Mouse (Mus musculus) lung, postnatal 14 days (tissue): ENCODE data around the gene Sik3.
"Not testable (repeated sequence)": the region's sequence is repeated elsewhere in the genome, so short reads cannot be mapped to it uniquely, and the experiment has no call there.

Experiments used
- DNase-seq: peaks from one replicate; pipeline ENCODE4 v3.0.0; 2021

Sik3 gene

DNA sequence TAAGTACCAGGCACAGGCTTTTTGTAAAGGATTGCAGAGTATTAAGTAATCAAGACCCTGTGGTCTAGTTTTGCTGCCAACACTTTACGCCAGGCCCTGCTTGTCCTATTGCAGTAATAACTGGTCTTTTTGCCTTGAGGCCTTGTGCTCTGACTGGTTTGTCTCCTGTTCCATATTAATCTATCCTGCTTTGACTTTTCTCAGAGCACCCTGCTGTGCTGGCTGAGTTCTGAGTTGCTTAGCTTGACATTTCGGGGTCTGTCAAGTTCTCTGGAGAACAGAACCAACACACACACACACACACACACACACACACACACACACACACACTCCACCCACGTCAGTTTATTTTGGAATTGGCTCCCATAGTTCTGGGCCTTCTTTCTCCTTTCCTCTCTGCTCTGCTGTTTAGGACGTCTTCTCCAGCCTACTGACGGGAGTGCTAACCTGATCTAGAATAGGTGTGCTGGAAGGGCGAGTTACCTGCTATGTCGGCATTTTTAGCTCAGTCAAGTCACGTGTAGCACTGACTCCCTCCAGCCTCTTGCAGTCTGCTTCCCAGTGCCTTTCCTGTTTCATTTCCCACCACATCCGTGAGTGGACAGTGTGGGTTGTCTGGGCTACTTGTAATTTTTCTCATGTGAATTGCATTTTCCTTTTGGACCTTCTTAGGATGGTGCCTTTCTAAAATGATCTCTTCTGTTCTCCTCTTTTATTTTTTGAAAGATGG lies 49.2 kb downstream of the Sik3 start:
- peak; percentile 46 for DNase-seq

DNA sequence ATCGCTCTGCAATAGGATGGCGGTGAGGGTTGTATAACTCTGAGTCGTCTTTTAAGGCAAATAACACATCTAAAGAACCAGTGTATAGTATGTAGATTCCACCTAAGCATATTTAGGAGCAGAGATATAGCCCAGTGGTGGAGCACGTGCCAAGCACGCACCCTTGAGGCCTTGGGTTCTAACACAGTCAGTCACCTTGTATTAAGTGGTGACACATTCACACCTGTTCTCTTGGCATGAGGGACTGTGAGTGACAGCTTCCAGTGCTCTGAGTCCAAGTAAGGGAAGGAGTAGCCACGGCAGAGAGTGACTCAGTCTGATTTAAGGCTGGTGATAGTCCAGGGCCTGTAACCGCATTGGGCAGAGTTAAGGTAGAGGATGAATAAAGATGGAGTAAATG lies 51.7 kb downstream of the Sik3 start:
- no peak for DNase-seq

DNA sequence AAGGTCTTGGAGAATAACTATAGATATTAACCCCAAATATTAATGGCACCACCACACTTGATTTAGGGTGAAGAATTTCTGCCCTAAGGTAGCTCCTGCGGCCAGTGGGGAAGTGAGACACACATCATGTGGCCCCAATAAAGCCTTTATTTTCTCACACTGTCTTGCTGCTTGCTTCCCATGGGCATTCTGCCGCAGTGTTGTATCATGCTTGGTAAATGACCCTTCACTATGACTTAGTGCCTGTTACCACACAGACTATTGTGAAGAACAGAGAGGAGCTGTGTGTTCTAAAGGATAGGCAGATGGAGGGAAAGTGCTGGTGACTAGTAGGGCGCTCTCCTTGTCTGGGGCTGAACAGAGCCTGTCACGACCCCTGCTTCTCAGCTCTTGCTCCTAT lies 54.1 kb downstream of the Sik3 start:
- DNase-seq = no peak

DNA sequence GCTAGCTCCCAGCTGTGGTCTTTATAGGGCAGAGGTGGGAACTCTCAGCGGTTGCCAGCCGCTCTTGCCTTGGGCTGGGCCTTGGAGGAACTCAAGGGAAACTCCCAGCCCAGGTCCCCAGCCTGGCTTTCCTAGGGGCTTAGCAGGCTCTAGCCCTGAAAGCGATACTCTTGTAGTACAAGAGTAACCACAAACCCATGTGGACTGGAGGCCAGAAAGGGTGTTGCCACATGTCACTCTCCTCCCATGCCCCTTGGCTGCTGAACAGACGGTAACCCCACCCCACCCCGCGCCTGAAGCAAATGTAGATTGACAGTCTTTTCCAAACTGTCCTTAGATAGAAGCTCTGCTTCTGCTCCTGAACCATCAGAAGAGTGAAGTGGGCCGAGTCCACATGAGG lies 55.1 kb downstream of the Sik3 start:
- peak; percentile 23 for DNase-seq

DNA sequence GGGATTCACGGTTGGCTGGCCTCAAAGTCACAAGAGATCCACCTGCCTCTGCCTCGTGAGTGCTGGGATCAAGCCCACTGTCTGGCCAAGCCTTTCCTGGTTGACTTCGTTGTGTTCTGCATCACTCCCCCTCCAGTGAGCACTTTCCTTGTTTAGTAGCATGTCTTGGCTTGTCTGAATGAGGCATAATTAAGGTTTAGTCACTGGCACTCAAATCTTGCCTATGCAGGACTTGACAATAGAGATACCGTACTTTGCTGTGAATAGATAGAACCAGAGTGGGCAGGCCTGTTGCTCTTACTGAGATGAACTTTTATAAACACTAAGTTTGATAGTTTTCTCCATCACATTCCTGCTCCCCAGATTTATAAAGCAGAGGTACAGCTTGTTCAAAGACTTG lies 56.4 kb downstream of the Sik3 start:
- DNase-seq = no peak

DNA sequence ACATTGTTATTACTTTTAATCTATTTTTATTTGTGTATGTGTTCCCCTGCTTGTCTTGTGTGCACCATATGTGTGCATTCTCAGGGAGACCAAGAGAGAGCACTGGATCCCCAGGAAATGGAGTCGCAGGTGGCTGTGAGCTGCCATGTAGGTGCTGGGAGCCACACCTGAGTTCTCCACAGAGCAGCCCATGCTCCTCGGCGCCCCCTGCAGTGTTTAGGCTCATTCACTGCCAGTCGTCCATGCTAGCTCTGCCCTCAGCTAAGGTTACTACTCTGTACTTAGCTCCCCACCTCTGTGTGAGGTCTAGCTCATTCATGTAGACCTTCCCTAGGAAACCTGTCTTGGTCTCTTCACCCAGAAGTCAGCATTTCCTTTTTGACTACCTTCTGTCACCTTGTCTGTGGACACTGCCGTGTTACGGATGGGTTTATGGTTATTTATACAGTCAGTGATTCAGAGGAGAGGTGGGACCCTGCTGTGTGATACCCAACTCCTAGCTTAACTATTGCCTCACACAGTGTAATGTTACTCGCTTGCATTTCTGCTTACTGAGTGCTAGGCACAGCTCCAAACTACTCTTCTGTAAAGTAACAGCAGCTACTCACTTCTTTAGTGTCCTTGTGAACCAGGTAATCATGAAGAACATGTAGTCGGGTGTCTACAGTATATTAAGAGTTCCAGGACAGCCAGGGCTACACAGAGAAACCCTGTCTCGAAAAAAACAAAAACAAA lies 59.6 kb downstream of the Sik3 start:
- DNase-seq = peak; percentile 14

DNA sequence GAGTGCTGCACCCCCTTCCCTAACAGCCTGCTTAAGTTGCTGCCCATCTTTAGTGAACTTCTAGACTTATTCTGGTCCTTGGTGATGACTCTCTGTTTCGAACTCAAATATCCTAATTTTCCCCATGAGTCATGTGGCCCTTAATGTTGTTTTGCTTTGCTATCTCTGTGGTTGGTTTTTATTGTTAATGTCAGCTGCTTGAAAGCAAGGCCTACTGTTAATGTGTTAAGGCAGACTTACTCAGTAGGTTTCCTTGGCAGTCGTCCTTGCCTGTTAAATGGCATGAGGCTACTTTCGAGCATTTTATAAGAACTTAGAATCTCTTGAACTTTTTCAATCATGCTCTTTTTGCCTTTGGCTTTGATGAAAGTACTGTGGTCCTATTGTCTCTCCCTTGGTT lies 60.8 kb downstream of the Sik3 start:
- DNase-seq = no peak

DNA sequence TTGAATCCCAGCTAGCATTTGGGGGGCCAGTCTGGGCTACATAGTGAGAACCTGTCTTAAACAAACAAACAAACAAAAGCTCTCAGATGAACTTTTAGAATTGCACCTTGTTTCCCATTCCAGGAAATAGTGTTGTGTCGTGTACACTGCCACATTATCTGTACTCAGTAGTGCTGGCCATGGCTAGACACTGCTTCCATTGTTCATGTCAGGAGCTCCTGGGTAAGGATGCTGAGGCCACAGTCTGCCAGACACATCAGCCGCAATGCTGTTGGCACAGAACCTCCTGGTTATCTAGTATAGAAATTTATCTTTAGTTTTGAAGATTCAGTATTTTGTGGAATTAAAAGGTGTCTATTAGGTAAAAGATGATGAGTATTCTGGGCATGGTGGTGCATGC lies 63.0 kb downstream of the Sik3 start:
- DNase-seq = no peak

DNA sequence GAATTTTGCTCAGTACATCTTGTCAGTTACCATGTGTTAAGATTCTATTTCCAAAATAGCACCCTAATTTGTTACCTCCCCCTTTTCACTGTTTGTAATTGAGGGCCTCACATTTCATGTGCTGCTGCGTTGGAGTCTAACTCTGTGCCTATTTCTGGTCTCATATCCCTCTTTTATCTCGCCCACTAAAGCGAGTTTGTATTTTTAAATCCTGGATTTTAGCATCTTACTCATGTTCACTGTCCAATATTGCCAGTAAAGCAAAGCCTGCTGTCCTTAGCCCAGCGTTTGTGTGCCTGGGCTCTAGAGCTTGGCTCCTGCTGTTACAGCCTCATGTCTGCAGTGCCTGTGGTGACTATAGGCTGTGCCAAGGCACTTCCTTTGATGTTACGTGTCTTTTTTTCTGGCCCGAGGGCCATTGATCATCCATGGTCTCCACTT lies 69.8 kb downstream of the Sik3 start:
- DNase-seq = no peak

DNA sequence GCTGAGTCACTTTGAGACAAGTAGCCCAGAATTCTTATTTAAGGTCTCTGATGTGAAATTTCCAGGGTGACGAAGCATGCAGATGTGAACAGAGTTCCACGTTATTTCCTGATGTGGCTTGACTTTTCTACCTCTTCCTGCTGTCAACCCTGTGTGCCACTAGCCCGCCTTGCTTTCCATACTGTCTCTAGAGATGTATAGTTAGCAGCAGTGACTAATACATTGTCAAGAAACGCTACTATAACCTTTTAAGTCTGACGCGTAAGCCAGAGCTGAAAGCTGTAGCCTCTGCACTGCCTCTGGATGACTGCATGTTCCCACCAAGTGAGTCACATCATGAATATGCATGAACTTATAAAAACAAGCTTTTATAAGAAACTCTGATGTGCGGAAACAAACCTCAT lies 70.9 kb downstream of the Sik3 start:
- no peak for DNase-seq

DNA sequence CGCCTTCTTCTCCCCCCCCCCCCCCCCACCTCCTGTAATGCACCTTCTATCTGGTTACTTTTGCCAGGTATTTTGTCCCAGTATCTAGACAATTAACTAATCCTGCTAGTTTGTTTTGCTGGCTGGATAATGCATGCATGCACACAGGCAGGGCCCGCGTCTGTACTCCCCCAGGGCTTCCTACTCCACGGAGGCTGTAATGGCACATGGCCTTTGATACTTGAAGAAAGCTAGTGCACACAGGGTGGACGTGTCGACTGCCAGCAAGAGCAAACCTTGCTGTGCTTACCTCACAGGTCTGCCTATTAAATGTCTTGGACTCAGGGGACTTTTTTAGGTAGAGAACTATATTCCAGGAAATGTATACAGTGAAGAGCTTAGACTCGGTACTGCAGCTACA lies 73.3 kb downstream of the Sik3 start:
- DNase-seq = no peak

DNA sequence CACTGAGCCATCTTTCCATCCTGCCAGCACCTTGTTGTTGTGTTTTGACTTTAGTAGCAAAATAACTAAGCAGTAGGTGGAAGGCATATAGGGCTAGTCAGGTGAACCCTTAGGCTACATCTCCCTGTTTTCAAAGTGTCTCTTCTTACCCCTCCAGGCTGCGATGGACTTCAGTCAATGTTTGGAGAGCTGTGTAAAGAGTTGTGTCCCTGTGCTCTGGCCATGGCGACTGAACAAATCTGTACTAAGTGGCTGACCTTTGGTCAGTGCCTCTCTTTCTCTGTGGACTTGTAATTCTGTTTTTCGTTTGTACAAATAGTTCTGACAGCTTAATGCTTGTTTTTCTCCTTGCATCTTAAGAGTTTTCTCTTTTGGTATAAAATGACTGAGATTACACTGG lies 74.2 kb downstream of the Sik3 start:
- DNase-seq = no peak

DNA sequence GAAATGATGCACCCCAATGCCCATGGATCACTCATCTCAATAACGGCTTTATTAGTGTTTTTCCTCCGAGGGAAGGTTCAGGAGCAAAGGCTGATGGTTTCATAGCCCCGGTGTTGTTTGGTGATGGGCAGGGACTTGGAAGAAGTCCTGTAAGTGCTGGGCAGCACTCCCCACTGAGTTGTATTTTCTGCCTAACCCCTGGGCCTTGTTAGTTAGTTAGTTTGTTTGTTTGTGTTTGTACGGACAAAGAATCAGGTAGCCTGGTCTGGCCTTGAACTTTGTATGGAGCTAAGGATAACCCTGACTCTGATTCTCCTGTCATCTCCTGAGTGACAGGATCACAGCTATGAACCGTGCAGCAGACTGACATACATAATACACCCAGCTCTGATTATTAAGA lies 74.8 kb downstream of the Sik3 start:
- DNase-seq = no peak

DNA sequence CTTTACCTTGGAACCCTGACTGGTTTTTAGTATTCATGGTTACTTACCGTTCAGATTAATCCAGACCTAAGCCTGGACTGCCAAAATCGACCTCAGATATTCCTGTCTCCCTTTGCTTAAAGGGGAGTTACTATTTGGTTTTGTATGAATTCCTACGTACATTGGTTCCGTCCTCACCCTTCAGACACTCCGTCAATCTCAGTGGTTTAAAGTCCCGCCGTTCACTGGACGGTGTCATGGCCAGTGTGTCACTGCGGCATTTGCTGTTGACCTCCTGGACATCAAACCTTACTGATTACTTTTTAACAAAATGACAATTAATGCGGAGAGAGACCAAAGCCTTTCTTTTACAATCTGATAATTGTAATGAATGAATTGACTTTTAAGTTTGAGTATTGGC lies 76.1 kb downstream of the Sik3 start:
- no peak for DNase-seq

DNA sequence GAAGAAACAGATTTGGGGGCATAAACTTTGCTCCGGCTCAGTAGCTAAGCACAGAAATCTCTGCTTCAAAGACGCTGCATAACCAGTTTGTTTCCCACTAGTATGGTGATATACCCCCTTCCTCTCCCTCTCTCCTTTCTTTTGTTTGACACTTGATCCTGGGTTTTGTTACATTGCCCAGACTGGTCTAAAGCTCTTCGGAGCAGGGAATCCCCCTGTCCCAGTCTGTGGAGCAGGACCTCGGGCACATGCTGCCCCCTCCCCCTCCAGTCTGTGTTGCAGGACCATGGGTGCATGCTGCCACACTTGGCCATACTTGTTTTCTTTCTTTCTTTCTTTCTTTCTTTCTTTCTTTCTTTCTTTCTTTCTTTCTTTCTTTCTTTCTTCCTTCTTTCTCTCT lies 77.4 kb downstream of the Sik3 start:
- DNase-seq = no peak

DNA sequence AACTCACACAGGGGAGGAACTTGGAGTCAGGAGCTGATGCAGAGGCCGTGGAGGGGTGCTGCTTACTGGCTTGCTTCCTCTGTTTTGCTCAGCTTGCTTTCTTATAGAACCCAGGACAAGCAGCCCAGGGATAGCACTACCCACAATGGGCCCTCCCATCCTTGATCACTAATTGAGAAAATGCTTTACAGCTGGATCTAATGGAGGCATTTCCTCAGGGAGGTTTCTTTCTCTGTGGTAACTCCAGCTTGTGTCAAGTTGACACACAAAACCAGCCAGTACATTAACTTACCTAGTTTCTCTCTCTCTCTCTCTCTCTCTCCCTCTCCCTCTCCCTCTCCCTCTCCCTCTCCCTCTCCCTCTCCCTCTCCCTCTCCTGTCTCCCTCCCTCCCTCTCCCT lies 78.5 kb downstream of the Sik3 start:
- DNase-seq = not testable (repeated sequence)

DNA sequence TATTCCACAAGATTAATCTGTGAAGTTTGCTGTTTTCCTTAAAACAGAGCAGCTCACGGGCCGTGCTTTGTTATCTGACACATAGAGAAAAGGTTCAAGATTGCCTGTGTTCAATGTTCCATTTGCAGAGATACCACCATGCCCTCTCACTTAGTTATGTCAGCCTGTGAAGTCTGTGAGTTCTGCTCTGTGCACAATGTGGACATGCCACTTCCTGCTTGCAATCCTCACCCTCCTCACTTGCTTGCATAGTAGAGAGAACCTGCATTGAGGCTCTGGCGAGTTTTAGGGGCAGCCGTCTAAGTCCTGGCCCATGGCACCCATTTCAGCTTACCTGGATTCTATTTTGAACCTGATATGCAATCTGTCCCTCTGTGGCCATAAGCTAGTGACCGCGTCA lies 80.0 kb downstream of the Sik3 start:
- DNase-seq = no peak

DNA sequence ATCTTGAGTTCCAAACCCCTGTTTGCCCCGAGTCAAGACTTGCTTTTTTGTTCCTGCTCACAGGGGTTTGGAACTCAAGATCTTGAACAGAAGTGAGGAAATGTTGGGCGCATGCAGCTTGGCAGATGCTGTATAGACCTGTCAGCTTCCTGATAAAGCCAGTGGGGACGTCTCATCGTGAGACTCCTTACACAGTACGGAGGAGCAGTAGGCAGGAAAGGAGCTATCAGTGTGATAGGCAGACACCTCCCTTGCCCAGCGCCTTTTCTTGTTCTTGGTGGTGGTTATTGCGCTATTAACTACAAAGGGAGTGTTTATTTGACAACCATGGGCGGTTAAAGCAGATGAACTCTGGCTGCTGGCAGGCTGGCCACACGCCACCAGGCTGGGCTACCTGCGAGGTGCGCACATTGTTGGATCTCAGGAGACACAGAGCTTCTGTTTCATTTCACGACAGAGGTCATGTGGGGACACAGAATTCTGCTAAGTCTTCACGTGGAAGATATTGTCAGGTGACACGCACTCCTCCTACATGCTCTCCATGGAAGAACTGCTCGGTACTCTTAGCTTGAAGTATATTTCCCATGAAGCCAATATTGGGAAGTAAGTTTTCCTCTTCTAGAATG lies 85.9 kb downstream of the Sik3 start:
- DNase-seq = no peak

DNA sequence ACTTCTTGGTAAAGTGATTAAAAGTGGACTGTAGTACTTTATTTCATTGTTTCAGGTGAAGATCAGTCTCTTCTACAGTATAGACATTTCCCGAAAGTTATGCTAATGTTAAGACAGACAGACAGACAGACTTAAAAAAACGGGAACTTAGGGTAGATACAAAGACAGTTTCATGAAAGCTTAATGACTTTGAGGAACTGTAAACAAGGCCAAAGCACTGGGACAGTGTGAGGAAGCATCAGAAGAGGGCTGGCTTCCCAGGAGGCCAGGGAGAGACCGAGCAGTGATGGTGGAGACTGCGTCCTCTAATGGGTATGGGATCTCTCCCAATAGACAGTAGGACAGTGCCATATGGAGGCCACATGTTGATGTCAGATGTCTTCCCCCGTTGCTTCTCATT lies 86.5 kb downstream of the Sik3 start:
- no peak for DNase-seq

DNA sequence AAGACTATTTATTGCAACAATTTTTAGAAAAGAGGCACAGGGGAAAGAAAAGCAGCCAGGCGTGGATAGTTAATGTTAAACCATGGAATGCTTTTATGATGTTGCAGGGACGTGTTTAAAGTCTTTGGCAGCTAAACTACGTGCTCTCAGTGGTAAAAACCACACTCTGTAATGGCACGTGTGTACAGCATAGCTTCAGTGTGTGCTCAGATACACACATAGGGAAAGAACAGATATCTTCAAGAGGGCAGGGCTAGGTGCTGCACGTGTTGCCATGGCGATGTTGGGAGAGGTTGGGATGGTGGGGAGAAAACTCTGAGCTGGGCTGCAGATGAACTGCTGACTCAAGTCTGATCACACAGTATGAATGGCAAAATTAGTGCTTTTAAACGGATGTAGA lies 90.5 kb downstream of the Sik3 start:
- DNase-seq = no peak

DNA sequence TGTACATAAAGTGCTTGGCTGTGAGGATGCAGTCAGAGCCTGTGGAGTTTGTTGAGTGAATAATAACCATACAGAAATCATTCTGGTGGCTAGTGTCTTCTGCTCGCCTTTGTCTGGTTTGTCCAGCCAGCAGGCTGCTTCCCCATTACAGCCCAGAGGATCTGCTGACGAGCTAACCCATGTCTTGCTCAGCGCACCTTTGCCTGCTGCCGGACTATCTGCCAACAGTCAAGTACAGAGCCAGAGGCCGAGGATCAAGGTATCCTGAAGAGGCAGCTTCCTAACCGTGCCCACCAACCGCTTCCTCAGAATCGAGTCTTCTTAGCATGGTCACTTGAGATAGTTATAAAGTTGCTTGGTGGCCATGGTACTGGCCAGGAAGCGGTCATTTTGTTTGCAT lies 93.5 kb downstream of the Sik3 start:
- DNase-seq = no peak

DNA sequence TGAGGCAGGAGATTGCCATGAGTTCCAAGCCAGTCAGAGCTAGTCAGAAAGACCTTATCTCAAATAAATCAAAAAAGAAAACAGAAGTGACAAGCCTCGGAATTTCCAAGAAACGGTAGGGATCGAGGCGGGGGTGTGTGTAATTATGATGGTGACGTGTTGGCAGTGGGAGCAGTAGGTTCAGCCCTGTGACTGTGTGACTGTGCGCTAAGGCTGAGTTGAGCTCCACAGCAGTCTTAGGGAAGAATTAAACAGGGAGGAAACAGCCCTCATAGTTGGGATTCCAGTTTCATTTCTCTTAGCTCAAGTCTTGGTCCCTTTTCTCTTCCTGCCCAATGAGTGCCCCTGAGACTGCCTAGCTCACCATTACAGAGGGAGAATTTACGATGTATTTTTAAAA lies 98.0 kb downstream of the Sik3 start:
- DNase-seq = peak; percentile 39

DNA sequence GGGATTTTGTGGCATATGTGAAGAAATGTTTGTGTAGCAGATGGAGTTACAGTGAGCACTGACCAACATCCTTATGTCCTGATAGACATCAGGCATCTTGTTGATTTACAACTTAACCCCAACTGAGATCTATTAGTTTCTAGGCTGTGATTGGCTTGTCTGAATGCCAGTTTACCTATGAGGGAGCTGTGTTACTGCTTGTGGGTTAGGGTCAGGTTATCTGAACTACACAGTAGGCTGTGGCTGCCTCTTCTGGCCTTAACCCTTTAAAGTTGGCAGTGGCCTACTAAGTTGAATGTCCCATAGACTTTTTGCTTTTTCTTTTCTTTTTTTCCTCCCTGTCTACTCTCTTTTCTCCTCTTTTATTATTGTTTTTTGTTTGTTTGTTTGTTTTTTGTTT lies 98.7 kb downstream of the Sik3 start:
- DNase-seq = no peak

DNA sequence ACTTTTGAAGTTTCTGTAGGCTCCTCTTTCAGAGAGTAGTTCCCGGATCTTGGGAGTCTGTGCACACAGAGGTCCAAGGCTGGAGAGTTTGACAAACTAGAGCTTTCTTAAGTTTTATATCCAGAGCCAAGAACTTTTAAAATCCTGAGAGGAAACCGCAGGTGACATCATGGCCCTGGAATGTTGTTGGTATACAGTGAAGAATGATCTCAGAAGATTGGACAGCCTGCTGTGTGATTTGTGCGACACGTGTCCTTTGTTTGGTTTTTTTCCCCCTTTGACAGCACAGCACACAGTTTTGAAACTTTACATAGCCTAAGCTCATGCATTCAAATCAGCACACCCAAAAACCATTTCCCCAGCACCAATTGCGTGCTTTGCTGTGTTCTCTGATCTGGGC lies 99.6 kb downstream of the Sik3 start:
- peak; percentile 70 for DNase-seq
